Mouse (Mus musculus): ENCODE results near the gene Hoxa7.

The Hoxa7 gene

DNA sequence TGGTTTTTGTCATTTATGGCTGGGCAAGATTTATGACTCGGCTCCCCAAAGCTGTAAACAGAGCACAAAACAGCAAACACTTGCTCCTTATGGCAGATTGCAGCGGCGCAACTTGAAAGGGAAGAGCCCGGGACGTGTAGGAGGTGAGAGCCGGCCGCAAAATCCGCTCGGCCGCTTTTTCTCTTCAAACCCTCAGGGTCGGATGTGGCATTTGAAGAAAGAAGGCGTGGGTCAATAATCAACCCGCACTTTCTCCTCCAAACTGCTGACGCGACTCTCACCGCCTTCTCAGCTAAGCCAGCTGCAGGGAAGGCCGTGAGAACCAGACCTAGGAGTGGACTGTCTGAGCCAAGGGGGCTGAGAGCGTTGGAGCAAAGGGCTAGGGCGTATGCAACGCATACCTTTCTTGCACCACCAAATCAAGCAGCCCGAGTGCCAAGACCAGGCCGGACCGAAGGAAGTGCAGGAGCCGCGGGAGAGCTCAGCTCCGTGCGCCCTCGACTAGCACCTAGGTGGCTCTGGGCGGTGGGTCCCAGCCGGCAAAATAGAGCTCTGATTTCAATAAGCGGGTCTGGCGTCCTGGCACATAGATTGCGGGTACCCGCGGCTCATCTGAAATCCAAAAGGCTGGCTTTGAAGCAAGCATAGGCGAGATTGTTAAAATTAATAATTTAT lies 44.5 kb downstream of the Hoxa7 start, which contains the start of gene 5730596B20Rik:
5730596B20Rik (plus strand) TSS at position 438 of the 675 bp plus-strand sequence.
- no peak for DNase-seq (ENCODE audit: low spot score in 2 of 2)

- no peak for DNase-seq (ENCODE audit: low spot score in 2 of 2)
Measured at GRCm38 (mm10) chr6:52176391-52176790, 45.3 kb downstream of the Hoxa7 start.

DNA sequence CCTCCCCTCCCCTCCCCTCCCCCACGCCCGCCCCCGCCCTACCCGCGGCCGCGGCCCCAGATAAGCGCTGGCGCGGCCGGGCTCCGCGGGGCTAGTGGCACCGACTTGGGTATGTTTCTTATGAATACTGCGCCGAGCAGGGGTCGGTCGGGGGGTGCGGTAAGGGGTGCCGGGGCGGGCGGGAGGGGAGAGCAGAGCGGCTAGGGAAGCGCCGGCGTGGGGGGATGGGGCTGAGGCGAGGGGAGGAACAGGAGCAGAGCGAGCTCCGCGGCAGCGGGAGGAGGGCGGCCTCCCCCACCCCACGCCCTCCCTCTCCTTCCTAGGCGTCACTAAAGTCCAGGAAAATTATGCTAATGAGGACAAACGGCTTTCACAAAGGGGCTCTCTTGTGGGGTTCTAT lies 45.8 kb downstream of the Hoxa7 start:
- no peak for DNase-seq (ENCODE audit: low spot score in 2 of 2)

DNA sequence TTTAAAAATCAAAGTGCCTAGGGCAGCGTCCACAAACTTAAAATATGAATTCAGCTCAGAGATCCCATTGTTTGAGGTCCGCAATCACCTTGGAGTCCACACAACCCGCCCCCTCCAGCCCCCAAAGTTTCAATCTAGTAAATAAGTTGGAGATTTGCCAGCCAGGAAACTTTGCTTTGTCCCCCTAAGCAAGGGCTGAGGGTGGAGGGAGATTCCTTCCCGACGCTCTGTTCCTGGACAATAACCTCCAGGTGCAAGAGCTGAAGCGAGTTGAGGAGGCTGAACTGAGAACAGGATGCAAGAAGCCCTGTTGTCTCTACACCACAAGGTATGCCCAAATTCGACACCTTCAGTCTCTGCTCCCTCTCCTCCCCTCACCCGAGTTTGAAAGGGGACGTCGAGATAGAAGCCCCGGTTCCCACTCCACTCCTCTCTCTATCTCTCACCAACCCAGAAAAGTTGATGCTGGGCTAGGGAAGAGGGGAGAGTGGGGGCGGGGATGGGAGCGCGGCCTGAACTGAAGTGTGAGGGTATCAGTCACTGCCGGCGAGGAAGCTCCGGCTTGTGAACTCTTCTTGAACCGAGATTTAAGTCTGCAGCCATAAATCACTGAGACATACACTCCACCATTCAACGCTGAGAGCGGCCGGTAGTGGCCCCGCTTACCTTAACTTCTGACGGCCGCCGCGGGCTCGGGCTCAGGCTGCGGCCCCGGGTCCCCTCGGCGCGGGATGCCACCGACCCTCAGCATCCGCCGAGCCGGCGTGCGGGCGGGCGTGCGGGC lies 46.5 kb downstream of the Hoxa7 start:
- no peak for DNase-seq (ENCODE audit: low spot score in 2 of 2)

DNA sequence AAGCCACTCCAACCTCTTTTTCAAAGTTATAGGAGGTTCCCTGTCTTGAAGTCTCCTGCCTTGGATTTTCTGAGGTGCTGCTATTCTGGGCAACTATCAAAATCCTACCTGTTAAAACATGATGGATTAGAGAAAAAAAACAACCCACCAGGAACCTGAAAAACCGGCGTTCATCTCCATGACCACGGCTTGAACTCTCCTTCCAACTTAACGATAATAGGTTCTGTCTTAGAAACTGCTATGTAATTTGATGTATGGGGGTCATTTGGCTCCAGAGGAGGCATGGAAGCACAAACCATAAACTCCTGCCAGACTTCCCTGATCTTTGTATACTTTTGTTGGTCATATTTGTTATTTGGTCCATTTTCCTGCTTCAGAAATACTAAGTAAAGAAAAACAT lies 48.0 kb downstream of the Hoxa7 start:
- DNase-seq (ENCODE audit: low spot score in 2 of 2) = no peak

- DNase-seq (ENCODE audit: low spot score in 2 of 2) = peak in 1 of 2 experiments; percentile 49
Measured at GRCm38 (mm10) chr6:52172501-52172900, 49.2 kb downstream of the Hoxa7 start.

GRCm38 (mm10) chr6:52171938-52172337 lies 49.7 kb downstream of the Hoxa7 start:
- no peak for DNase-seq (ENCODE audit: low spot score in 2 of 2)

DNA sequence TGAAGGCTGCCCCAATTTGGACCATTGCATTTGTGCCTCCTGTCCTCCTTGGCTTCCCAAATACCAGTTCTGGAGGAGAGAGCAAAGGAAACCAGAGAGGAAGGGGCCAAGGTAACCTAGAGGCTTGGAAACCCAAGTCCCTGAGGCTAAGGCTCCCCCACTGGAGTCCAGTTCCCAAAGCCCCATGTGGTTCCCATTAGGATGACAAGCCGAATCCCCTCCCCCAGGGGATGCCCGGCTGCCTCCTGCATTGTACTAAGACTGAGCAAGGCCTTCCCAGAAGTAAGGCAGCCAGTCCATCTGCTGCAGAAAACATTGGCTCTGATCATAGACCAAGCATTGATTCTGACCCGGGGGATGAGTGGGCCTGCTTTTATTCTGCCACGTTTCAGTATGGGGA lies 50.3 kb downstream of the Hoxa7 start:
- no peak for DNase-seq (ENCODE audit: low spot score in 2 of 2)

DNA sequence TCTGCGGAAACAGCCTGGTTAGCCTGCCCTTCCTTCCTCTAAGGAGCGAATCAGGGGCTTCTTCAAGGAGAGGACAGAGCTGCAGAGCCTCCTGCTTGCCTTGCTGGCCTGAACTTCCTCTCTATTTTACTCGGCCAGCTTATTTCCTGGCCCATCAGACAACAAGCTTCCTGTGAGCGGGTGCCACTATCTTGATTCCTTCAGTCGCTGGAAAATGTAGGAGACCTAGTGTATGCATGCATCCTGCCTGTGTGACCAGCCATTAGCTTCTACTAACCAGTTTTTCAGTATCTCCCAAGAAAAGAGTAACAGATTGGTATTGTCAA lies 50.8 kb downstream of the Hoxa7 start:
- DNase-seq (ENCODE audit: low spot score in 2 of 2) = no peak

GRCm38 (mm10) chr6:52170166-52170897 lies 51.3 kb downstream of the Hoxa7 start:
- DNase-seq (ENCODE audit: low spot score in 2 of 2) = no peak

DNA sequence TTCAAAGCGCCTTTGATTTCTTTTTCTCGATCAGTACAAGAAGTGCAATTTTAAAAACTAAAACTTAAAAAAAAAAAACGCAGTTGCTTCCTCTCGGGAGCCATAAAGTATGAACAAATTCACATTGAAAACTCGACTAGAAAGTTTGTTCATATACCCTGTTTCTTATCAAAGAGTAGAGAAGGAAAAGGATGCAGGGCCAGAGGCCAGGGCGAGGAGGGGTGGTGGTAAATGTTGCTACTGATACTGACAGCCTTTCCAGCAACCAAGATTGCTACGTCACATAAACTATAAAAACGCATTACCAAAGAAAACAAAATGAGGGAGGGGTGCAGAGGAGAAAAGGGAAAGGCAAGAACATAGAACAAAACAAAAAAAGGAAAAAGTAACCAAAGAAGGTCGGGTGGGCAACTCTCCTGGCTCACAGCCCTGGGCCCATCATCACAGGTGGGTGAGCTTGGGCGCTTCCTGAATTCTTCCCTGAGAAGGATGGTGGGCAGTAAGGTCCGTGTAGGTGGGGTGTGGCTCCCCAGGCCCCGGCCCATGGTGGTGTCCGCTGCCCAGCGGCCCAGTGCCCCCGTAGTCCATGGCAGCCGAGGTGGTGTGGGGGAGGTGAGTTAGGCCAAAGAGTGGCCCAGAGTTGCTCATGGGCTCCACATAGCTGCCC lies 52.0 kb downstream of the Hoxa7 start:
- no peak for DNase-seq (ENCODE audit: low spot score in 2 of 2)

GRCm38 (mm10) chr6:52168191-52169055 lies 53.2 kb downstream of the Hoxa7 start:
- DNase-seq (ENCODE audit: low spot score in 2 of 2) = no peak

DNA sequence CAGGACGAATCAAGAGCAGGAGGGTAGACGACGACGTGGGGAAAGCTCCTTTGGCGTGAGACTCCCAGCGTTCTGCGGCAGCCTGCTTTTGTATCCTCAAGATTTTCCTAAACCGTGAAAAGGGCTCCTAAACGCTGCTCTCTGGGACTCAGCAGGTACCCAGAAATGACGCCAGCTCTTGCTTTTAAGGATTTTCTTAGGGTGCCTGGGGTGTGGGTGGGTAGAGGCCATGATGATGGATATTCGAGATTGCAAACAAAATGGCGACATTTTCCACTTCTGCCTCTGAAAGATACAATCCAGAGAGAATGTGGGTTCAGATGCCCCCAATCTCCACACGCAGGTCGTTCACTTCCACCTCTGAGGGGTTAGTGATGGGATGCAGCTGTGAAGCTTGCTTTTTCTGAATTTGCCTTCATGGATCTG lies 53.9 kb downstream of the Hoxa7 start:
- no peak for DNase-seq (ENCODE audit: low spot score in 2 of 2)

GRCm38 (mm10) chr6:52167176-52167575 lies 54.5 kb downstream of the Hoxa7 start:
- DNase-seq (ENCODE audit: low spot score in 2 of 2) = no peak

GRCm38 (mm10) chr6:52166431-52167077 lies 55.1 kb downstream of the Hoxa7 start:
- no peak for DNase-seq (ENCODE audit: low spot score in 2 of 2)

DNA sequence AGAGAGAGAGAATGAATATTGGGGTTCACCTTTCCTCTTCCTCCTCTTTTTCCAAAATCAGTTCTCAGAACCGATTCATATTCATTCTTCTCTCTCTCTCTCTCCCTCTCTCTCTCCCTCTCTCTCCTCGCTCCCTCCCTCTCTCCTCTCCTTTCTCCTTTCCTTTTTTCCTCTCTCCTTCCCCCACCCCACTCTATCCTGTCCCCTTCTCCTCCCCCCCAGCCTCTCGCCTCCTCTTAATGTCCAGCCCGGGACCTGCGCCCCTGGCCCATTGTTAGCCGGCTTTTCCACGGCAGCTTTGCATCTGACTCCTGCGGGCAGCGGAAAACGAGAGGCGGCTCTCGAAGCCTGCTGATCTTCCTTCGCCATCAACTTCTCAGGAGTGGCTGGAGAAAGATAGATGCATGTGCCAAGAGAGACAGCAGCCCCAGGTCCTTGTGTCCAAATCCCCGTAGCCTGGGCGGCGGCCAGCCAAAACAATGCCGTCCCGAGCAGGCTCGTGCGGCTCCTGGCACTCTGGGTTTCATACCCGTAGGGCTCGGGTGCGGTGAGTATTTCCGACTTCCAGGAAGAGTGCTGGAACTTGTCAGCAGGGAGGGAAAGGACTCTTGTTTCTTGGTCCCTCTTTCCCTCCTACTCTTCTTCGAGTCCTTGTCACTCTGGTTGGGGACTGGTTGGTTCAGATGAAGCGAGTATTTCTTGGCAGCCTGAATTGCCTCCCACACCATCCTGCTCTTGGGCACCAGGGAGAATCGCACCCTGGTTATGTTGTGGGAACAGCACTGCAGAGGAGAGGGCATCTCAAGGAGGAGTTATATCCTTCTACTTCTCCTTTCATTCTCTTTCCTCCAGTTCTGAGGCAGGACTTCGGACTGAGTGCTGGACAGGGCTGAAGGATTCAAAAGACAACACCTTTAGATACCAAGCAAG lies 55.9 kb downstream of the Hoxa7 start:
- no peak for DNase-seq (ENCODE audit: low spot score in 2 of 2)

- no peak for DNase-seq (ENCODE audit: low spot score in 2 of 2)
Measured at GRCm38 (mm10) chr6:52164626-52165440, 56.8 kb downstream of the Hoxa7 start, which contains the start of gene Hoxa2. Gene Hoxa2 (minus strand): TSS chr6:52164831.
